Mouse (Mus musculus) layer of hippocampus, postnatal 14 days (tissue): ENCODE results near the gene Chmp2a. TPM values are rescaled to one million over a fixed set of nuclear protein-coding genes. Genes with fewer than 3 reads are reported as not detected.
"Not testable (repeated sequence)": the region's sequence is repeated elsewhere in the genome, so short reads cannot be mapped to it uniquely, and the experiment has no call there.

Source experiments
- DNase-seq, 2 experiments: peaks; one replicate each; pipeline ENCODE4 v3.0.0; 2021 to 2022; ENCODE audit warnings: low spot score in 2 of 2, mixed read lengths in 1 of 2
- long read RNA-seq, 2 experiments: library from polyadenylated mRNA; stranded (forward); transcript quantifications; one replicate each; pipeline ENCODE4 v2.0.0; 2021
- total RNA-seq, 2 experiments: library from RNA; stranded (reverse); gene quantifications; 2 replicates each; pipeline ENCODE4 v1.2.3; 2021

Gene Chmp2a
- 100 to 1,000 TPM; 143 to 149 TPM for total RNA-seq
- long read RNA-seq, experiment 1, transcript Chmp2a-203 (6 exons, 930 nt), result minor isoform, 8 of 109 reads
- long read RNA-seq, experiment 1, transcript Chmp2a-201 (6 exons, 949 nt), result major isoform, 59 of 109 reads
- long read RNA-seq, experiment 1, partial matches to known transcripts, result 20 of 109 reads
- long read RNA-seq, experiment 1, other reads (novel, unspliced or antisense), result 21 of 109 reads
- long read RNA-seq, experiment 2, transcript Chmp2a-201 (6 exons, 949 nt), result major isoform, 145 of 236 reads
- long read RNA-seq, experiment 2, transcript Chmp2a-203 (6 exons, 930 nt), result minor isoform, 13 of 236 reads
- long read RNA-seq, experiment 2, partial matches to known transcripts, result 56 of 236 reads
- long read RNA-seq, experiment 2, other reads (novel, unspliced or antisense), result 18 of 236 reads

- DNase-seq, result peak; percentile 98 to 99
These were observed at the start of gene Chmp2a for GRCm38 (mm10) chr7:13034148-13034977. TSS of gene Chmp2a (minus strand) at chr7:13034807.

- no peak for DNase-seq
These were observed 37.7 kb upstream of the Chmp2a start for GRCm38 (mm10) chr7:13072293-13072692.

- DNase-seq, result not testable (repeated sequence)
These were observed 28.8 kb upstream of the Chmp2a start for GRCm38 (mm10) chr7:13063399-13063798.

- DNase-seq, result no peak
These were observed 24.9 kb upstream of the Chmp2a start for GRCm38 (mm10) chr7:13059536-13059935.

- DNase-seq, result no peak
These were observed 22.5 kb upstream of the Chmp2a start for GRCm38 (mm10) chr7:13056913-13057700.

GRCm38 (mm10) chr7:13054287-13055010, 19.8 kb upstream of the Chmp2a start, which contains the start of gene Mzf1:
TSS of gene Mzf1 (minus strand) at chr7:13054764.
- DNase-seq, result peak; percentile 98

- no peak for DNase-seq
These were observed 19.3 kb upstream of the Chmp2a start for GRCm38 (mm10) chr7:13053961-13054286.

- DNase-seq, result peak in 1 of 2 experiments; percentile 15
These were observed 18.9 kb upstream of the Chmp2a start for GRCm38 (mm10) chr7:13053501-13053900.

- no peak for DNase-seq
These were observed 18.4 kb upstream of the Chmp2a start for GRCm38 (mm10) chr7:13053001-13053400.

- DNase-seq, result no peak
These were observed 11.5 kb upstream of the Chmp2a start for GRCm38 (mm10) chr7:13046084-13046483.

GRCm38 (mm10) chr7:13044254-13044625, 9.6 kb upstream of the Chmp2a start:
- no peak for DNase-seq

GRCm38 (mm10) chr7:13043445-13044253, 9.0 kb upstream of the Chmp2a start:
- DNase-seq, result peak in 1 of 2 experiments; percentile 52

GRCm38 (mm10) chr7:13043120-13043444, 8.5 kb upstream of the Chmp2a start:
- DNase-seq, result no peak

GRCm38 (mm10) chr7:13042511-13042910, 7.9 kb upstream of the Chmp2a start:
- no peak for DNase-seq

GRCm38 (mm10) chr7:13041256-13041655, 6.6 kb upstream of the Chmp2a start:
- DNase-seq, result no peak

GRCm38 (mm10) chr7:13039181-13039580, 4.6 kb upstream of the Chmp2a start:
- no peak for DNase-seq

- no peak for DNase-seq
These were observed 4.1 kb upstream of the Chmp2a start for GRCm38 (mm10) chr7:13038621-13039169.

GRCm38 (mm10) chr7:13037901-13038555, 3.4 kb upstream of the Chmp2a start, which contains the start of gene Ube2m:
TSS of gene Ube2m (minus strand) at chr7:13038275.
- peak; percentile 100 for DNase-seq

- DNase-seq, result no peak
These were observed 2.8 kb upstream of the Chmp2a start for GRCm38 (mm10) chr7:13037366-13037765.
